Mouse (Mus musculus) MEL (cell line): Measurements from ENCODE around the gene Sult1a1. TPM values are rescaled to one million over a fixed set of nuclear protein-coding genes. Genes with fewer than 3 reads are reported as not detected.

ENCODE experiments used
- DNase-seq: peaks from one replicate; pipeline ENCODE4 v3.0.0; 2011; ENCODE audit warnings: low read depth, low spot score
- H3K27ac ChIP-seq: 2 replicates; pipeline ENCODE4 v1.5.1; 2012; ENCODE audit warnings: low read depth, mild to moderate bottlenecking, control low read depth, low read length, moderate library complexity; ENCODE audit not compliant: control insufficient read depth
- H3K27me3 ChIP-seq, 2 experiments: fragments of 150-350 bp in 1 of 2; sonication (generic) in 1 of 2; 2 replicates each; pipeline ENCODE4 v1.6.1; 2012; ENCODE audit warnings: low read length in 2 of 2, mild to moderate bottlenecking in 2 of 2, improper control_type of control experiment in 1 of 2, moderate library complexity in 1 of 2; ENCODE audit not compliant: insufficient read depth in 2 of 2, control insufficient read depth in 1 of 2
- H3K36me3 ChIP-seq, 2 experiments: 2 replicates each; pipeline ENCODE4 v1.6.1; 2012 to 2014; ENCODE audit warnings: low read length in 2 of 2, improper control_type of control experiment in 1 of 2, inconsistent platforms in 1 of 2, mild to moderate bottlenecking in 1 of 2; ENCODE audit not compliant: insufficient read depth in 2 of 2, control insufficient read depth in 1 of 2
- H3K4me1 ChIP-seq, 2 experiments: fragments of 150-350 bp in 1 of 2; sonication (generic) in 1 of 2; 2 replicates each; pipeline ENCODE4 v1.6.1; 2012; ENCODE audit warnings: low read length in 2 of 2, improper control_type of control experiment in 1 of 2, mild to moderate bottlenecking in 1 of 2; ENCODE audit not compliant: insufficient read depth in 2 of 2, control insufficient read depth in 1 of 2
- H3K4me3 ChIP-seq, 2 experiments: fragments of 150-350 bp in 1 of 2; sonication (generic) in 1 of 2; 2 replicates each; pipeline ENCODE4 v1.5.1; 2012; ENCODE audit warnings: low read depth in 2 of 2, low read length in 2 of 2, mild to moderate bottlenecking in 2 of 2, moderate library complexity in 2 of 2, control low read depth in 1 of 2, improper control_type of control experiment in 1 of 2; ENCODE audit not compliant: control insufficient read depth in 1 of 2, insufficient read depth in 1 of 2
- H3K79me2 ChIP-seq: 2 replicates; pipeline ENCODE4 v1.6.1; 2012; ENCODE audit warnings: mild to moderate bottlenecking, low read length, moderate library complexity; ENCODE audit not compliant: control insufficient read depth, poor library complexity, insufficient read depth
- H3K9ac ChIP-seq: 2 replicates; pipeline ENCODE4 v1.6.1; 2012; ENCODE audit warnings: low read depth, mild to moderate bottlenecking, control low read depth, low read length, moderate library complexity; ENCODE audit not compliant: control insufficient read depth, poor library complexity, severe bottlenecking
- H3K9me3 ChIP-seq: fragments of 150-350 bp; sonication (generic); replicated peaks from 2 replicates; pipeline ENCODE4 v1.6.1; 2012; ENCODE audit warnings: mild to moderate bottlenecking, low read length, improper control_type of control experiment, moderate library complexity; ENCODE audit not compliant: insufficient read depth
- BHLHE40 ChIP-seq: IDR thresholded peaks from 2 replicates; pipeline ENCODE4 v1.6.1; 2012; ENCODE audit warnings: low read depth, mild to moderate bottlenecking, inconsistent platforms, low read length, improper control_type of control experiment, borderline replicate concordance
- CHD1 ChIP-seq: IDR thresholded peaks from 2 replicates; pipeline ENCODE4 v1.6.1; 2012; ENCODE audit warnings: low read depth, mild to moderate bottlenecking, inconsistent platforms, low read length, improper control_type of control experiment
- CHD2 ChIP-seq: IDR thresholded peaks from 2 replicates; pipeline ENCODE4 v1.6.1; 2011; ENCODE audit warnings: low read length, improper control_type of control experiment
- CTCF ChIP-seq, 3 experiments: IDR thresholded peaks in 2 of 3; conservative IDR thresholded peaks in 1 of 3; 2 replicates each; pipeline ENCODE4 v1.5.1; 2011 to 2012; ENCODE audit warnings: low read length in 3 of 3, low read depth in 2 of 3, mild to moderate bottlenecking in 2 of 3, improper control_type of control experiment in 1 of 3, inconsistent platforms in 1 of 3, mixed read lengths in 1 of 3, moderate library complexity in 1 of 3; ENCODE audit not compliant: control insufficient read depth in 1 of 3, insufficient read depth in 1 of 3, poor library complexity in 1 of 3, severe bottlenecking in 1 of 3
- ELF1 ChIP-seq: IDR thresholded peaks from 2 replicates; pipeline ENCODE4 v1.6.1; 2014; ENCODE audit warnings: low read depth, mild to moderate bottlenecking, inconsistent platforms, low read length, improper control_type of control experiment, moderate library complexity
- EP300 ChIP-seq, 2 experiments: IDR thresholded peaks; 2 replicates each; pipeline ENCODE4 v1.6.1; 2011; ENCODE audit warnings: improper control_type of control experiment in 2 of 2, low read length in 2 of 2, low read depth in 1 of 2, mild to moderate bottlenecking in 1 of 2
- ETS1 ChIP-seq: IDR thresholded peaks from 2 replicates; pipeline ENCODE4 v1.6.1; 2012; ENCODE audit warnings: low read depth, mild to moderate bottlenecking, inconsistent platforms, low read length, improper control_type of control experiment, moderate library complexity
- GABPA ChIP-seq: IDR thresholded peaks from 2 replicates; pipeline ENCODE4 v1.6.1; 2012; ENCODE audit warnings: low read depth, mild to moderate bottlenecking, inconsistent platforms, low read length, improper control_type of control experiment, moderate library complexity
- GATA1 ChIP-seq: IDR thresholded peaks from 2 replicates; pipeline ENCODE4 v1.6.1; 2011; ENCODE audit warnings: low read depth, low read length, improper control_type of control experiment
- JUND ChIP-seq: IDR thresholded peaks from 2 replicates; pipeline ENCODE4 v1.6.1; 2011; ENCODE audit warnings: low read depth, mild to moderate bottlenecking, improper control_type of control experiment, low read length
- KAT2A ChIP-seq: conservative IDR thresholded peaks from 2 replicates; pipeline ENCODE4 v1.6.1; 2012; ENCODE audit warnings: low read depth, low read length, improper control_type of control experiment, inconsistent platforms
- MAFK ChIP-seq: IDR thresholded peaks from 2 replicates; pipeline ENCODE4 v1.6.1; 2011; ENCODE audit warnings: low read depth, mild to moderate bottlenecking, low read length, improper control_type of control experiment, borderline replicate concordance
- MAX ChIP-seq: IDR thresholded peaks from 2 replicates; pipeline ENCODE4 v1.6.1; 2011; ENCODE audit warnings: low read length, improper control_type of control experiment
- MYB ChIP-seq: IDR thresholded peaks from 2 replicates; pipeline ENCODE4 v1.6.1; 2011; ENCODE audit warnings: mild to moderate bottlenecking, low read depth, low read length, improper control_type of control experiment
- MYC ChIP-seq: IDR thresholded peaks from 2 replicates; pipeline ENCODE4 v1.6.1; 2011; ENCODE audit warnings: low read depth, mild to moderate bottlenecking, low read length, improper control_type of control experiment, moderate library complexity
- NRF1 ChIP-seq: IDR thresholded peaks from 2 replicates; pipeline ENCODE4 v1.6.1; 2014; ENCODE audit warnings: low read depth, mild to moderate bottlenecking, inconsistent platforms, low read length, improper control_type of control experiment, moderate library complexity; ENCODE audit not compliant: poor library complexity, insufficient read depth, severe bottlenecking
- POLR2AphosphoS2 ChIP-seq: IDR thresholded peaks from 2 replicates; pipeline ENCODE4 v1.6.1; 2011; ENCODE audit warnings: low read length, improper control_type of control experiment
- RAD21 ChIP-seq: IDR thresholded peaks from 2 replicates; pipeline ENCODE4 v1.6.1; 2011; ENCODE audit warnings: mild to moderate bottlenecking, low read depth, low read length, improper control_type of control experiment
- RCOR1 ChIP-seq: IDR thresholded peaks from 2 replicates; pipeline ENCODE4 v1.6.1; 2012; ENCODE audit warnings: low read depth, mild to moderate bottlenecking, inconsistent platforms, low read length, improper control_type of control experiment
- SIN3A ChIP-seq: IDR thresholded peaks from 2 replicates; pipeline ENCODE4 v1.6.1; 2012; ENCODE audit warnings: low read length, improper control_type of control experiment, inconsistent platforms
- SMC3 ChIP-seq: IDR thresholded peaks from 2 replicates; pipeline ENCODE4 v1.6.1; 2011; ENCODE audit warnings: low read depth, low read length, improper control_type of control experiment
- TBP ChIP-seq: IDR thresholded peaks from 2 replicates; pipeline ENCODE4 v1.8.0; 2011; ENCODE audit warnings: low read depth, low read length, improper control_type of control experiment
- TCF12 ChIP-seq: IDR thresholded peaks from 2 replicates; pipeline ENCODE4 v1.6.1; 2014; ENCODE audit warnings: low read depth, mild to moderate bottlenecking, inconsistent platforms, low read length, improper control_type of control experiment, moderate library complexity
- UBTF ChIP-seq: IDR thresholded peaks from 2 replicates; pipeline ENCODE4 v1.6.1; 2012; ENCODE audit warnings: low read depth, mild to moderate bottlenecking, inconsistent platforms, low read length, improper control_type of control experiment, moderate library complexity, borderline replicate concordance; ENCODE audit not compliant: insufficient read depth
- USF1 ChIP-seq: IDR thresholded peaks from 2 replicates; pipeline ENCODE4 v1.6.1; 2014; ENCODE audit warnings: low read depth, mild to moderate bottlenecking, inconsistent platforms, low read length, improper control_type of control experiment, moderate library complexity
- USF2 ChIP-seq, 2 experiments: IDR thresholded peaks; 2 replicates each; pipeline ENCODE4 v1.6.1; 2011 to 2012; ENCODE audit warnings: improper control_type of control experiment in 2 of 2, low read length in 2 of 2, borderline replicate concordance in 1 of 2, inconsistent platforms in 1 of 2, low read depth in 1 of 2, mild to moderate bottlenecking in 1 of 2; ENCODE audit not compliant: insufficient read depth in 1 of 2
- ZC3H11A ChIP-seq: IDR thresholded peaks from 2 replicates; pipeline ENCODE4 v1.6.1; 2012; ENCODE audit warnings: low read depth, mild to moderate bottlenecking, inconsistent platforms, low read length, improper control_type of control experiment
- ZKSCAN1 ChIP-seq: IDR thresholded peaks from 2 replicates; pipeline ENCODE4 v1.6.1; 2012; ENCODE audit warnings: low read depth, mild to moderate bottlenecking, inconsistent platforms, low read length, improper control_type of control experiment, moderate library complexity
- ZMIZ1 ChIP-seq: IDR thresholded peaks from 2 replicates; pipeline ENCODE4 v1.6.1; 2012; ENCODE audit warnings: low read depth, mild to moderate bottlenecking, inconsistent platforms, low read length, improper control_type of control experiment, moderate library complexity
- ZNF384 ChIP-seq: IDR thresholded peaks from 2 replicates; pipeline ENCODE4 v1.6.1; 2012; ENCODE audit warnings: low read depth, mild to moderate bottlenecking, inconsistent platforms, low read length, improper control_type of control experiment
- polyA plus RNA-seq, 2 experiments: library from polyadenylated mRNA; stranded (reverse) in 1 of 2; unstranded in 1 of 2; fragments of >175 nt in 1 of 2; fragments of >200 nt in 1 of 2; gene quantifications; 2 replicates each; pipeline versions ENCODE4 v1.2.1 to v1.2.4; 2012; ENCODE audit warnings: low replicate concordance in 2 of 2, low read depth in 1 of 2; ENCODE audit not compliant: insufficient read length in 2 of 2, insufficient read depth in 1 of 2, missing spikeins in 1 of 2
- total RNA-seq: library from RNA; depleted of rRNA; stranded (reverse); fragments of 300-350 nt; gene quantifications from 2 replicates; pipeline ENCODE4 v1.2.3, GENCODE M21; 2012

The Sult1a1 gene
- total and polyA plus RNA-seq, 3 experiments: 0.36 TPM; not detected in 2

DNA sequence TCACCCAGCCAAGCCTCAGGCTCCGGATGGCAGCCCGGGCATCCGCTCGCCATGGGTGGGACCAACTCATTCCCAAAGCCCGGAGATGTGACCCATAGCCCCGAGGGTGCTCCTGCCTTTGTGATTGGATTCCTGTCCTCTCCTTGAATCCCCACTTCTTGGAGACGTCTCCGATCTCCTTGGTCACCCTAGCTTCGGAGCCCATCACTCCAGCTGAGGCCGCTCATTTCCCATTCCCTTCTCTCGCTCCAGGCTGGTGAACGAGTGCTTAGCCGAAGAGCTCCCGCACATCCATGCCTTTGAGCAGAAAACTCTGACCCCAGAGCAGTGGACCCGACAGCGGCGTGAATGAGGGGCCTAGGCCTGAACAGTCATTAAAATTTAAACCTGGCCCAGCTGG is 20.1 kb upstream of the Sult1a1 start:
- H3K4me1 ChIP-seq: peaks cover 2 to 16% of the 10 kb centered on the region in 2 experiments; a peak in 3 of 4 replicates
- peaks cover 0 to 17% of the 10 kb centered on the region in 2 experiments; a peak in 2 of 4 replicates for H3K36me3 ChIP-seq
- peak overlapping the region; percentile 81 for H3K9ac ChIP-seq
- 0 out of 2 replicates have a peak, but pooled peaks have one; percentile 0 for TF ChIP-seq MAX
- no peak for TF ChIP-seq SMC3
- 0 out of 2 replicates have a peak, but pooled peaks have one; percentile 66 for TF ChIP-seq CHD1
- TF ChIP-seq, all 39 proteins: peak for 2
- H3K27ac ChIP-seq: no peak overlapping the region; the same call in 1 of the 2 replicates
- H3K79me2 ChIP-seq: peaks cover 21% of the 10 kb centered on the region
- no peak for DNase-seq
- no peaks in the 10 kb centered on the region for H3K9me3 ChIP-seq
- H3K27me3 ChIP-seq: no peaks in the 10 kb centered on the region
- peak overlapping the region; percentile 65 to 83 for H3K4me3 ChIP-seq

GRCm38 (mm10) chr7:126695631-126696207 is 19.5 kb upstream of the Sult1a1 start, which contains the start of gene Slx1b:
TSS of gene Slx1b (minus strand) at chr7:126695784.
- Histone ChIP-seq H3K9ac (peak within 1 kb of the TSS; percentile 92), H3K4me1 (peaks cover 0 to 12% of the 10 kb centered on the region in 2 experiments; a peak in 2 of 4 replicates), H3K27me3 (no peaks in the 10 kb centered on the region), H3K79me2 (peaks cover 21% of the 10 kb centered on the region), H3K36me3 (peaks cover 0 to 14% of the 10 kb centered on the region in 2 experiments; a peak in 2 of 4 replicates), H3K27ac (peak within 1 kb of the TSS; percentile 87), H3K4me3 (peak within 1 kb of the TSS; percentile 72 to 83), H3K9me3 (no peaks in the 10 kb centered on the region)
- DNase-seq: peak; percentile 98
- TF ChIP-seq ZNF384 (no peak; the same call in 1 of the 2 replicates), MYB (no peak), MAFK (no peak), TCF12 (no peak; the same call in 1 of the 2 replicates), CHD2 (no peak), POLR2AphosphoS2 (peak; percentile 78), TBP (peak; percentile 72; the same call in 1 of the 2 replicates), ZC3H11A (no peak), ELF1 (peak; percentile 100), USF2 (IDR thresholded peaks at IDR 0.05; ENCODE audit: borderline replicate concordance in 1 of 2, insufficient read depth in 1 of 2, low read depth in 1 of 2, low read length in 2 of 2) (no peak), NRF1 (no peak), EP300 (IDR thresholded peaks at IDR 0.05; ENCODE audit: low read depth in 1 of 2, low read length in 2 of 2) (no peak), MAX (peak; percentile 91), CTCF (IDR thresholded peaks at IDR 0.05 in 2 of 3, conservative IDR thresholded peaks at IDR 0.05 in 1 of 3; ENCODE audit: control insufficient read depth in 1 of 3, insufficient read depth in 1 of 3, low read depth in 2 of 3, low read length in 3 of 3, poor library complexity in 1 of 3, severe bottlenecking in 1 of 3) (peak; percentile 87 to 96 (median 93)), USF1 (no peak), ETS1 (no peak), KAT2A (no peak; the same call in 1 of the 2 replicates), ZMIZ1 (peak; percentile 54; the same call in 1 of the 2 replicates), UBTF (no peak), JUND (no peak), BHLHE40 (no peak), ZKSCAN1 (no peak), RAD21 (peak; percentile 22), RCOR1 (no peak; the same call in 1 of the 2 replicates), SMC3 (peak; percentile 56; the same call in 1 of the 2 replicates), GABPA (no peak), MYC (peak; percentile 82; the same call in 1 of the 2 replicates), SIN3A (peak; percentile 98), GATA1 (no peak)
